Mouse (Mus musculus) MEL (cell line): ENCODE results near the gene Isy1. TPM values are rescaled to one million over a fixed set of nuclear protein-coding genes. Genes with fewer than 3 reads are reported as not detected.

ENCODE experiments used
- DNase-seq: peaks from one replicate; pipeline ENCODE4 v3.0.0; 2011; ENCODE audit warnings: low read depth, low spot score
- H3K27ac ChIP-seq: 2 replicates; pipeline ENCODE4 v1.5.1; 2012; ENCODE audit warnings: low read depth, mild to moderate bottlenecking, control low read depth, low read length, moderate library complexity; ENCODE audit not compliant: control insufficient read depth
- H3K27me3 ChIP-seq, 2 experiments: fragments of 150-350 bp in 1 of 2; sonication (generic) in 1 of 2; 2 replicates each; pipeline ENCODE4 v1.6.1; 2012; ENCODE audit warnings: low read length in 2 of 2, mild to moderate bottlenecking in 2 of 2, improper control_type of control experiment in 1 of 2, moderate library complexity in 1 of 2; ENCODE audit not compliant: insufficient read depth in 2 of 2, control insufficient read depth in 1 of 2
- H3K36me3 ChIP-seq, 2 experiments: 2 replicates each; pipeline ENCODE4 v1.6.1; 2012 to 2014; ENCODE audit warnings: low read length in 2 of 2, improper control_type of control experiment in 1 of 2, inconsistent platforms in 1 of 2, mild to moderate bottlenecking in 1 of 2; ENCODE audit not compliant: insufficient read depth in 2 of 2, control insufficient read depth in 1 of 2
- H3K4me1 ChIP-seq, 2 experiments: fragments of 150-350 bp in 1 of 2; sonication (generic) in 1 of 2; 2 replicates each; pipeline ENCODE4 v1.6.1; 2012; ENCODE audit warnings: low read length in 2 of 2, improper control_type of control experiment in 1 of 2, mild to moderate bottlenecking in 1 of 2; ENCODE audit not compliant: insufficient read depth in 2 of 2, control insufficient read depth in 1 of 2
- H3K4me3 ChIP-seq, 2 experiments: fragments of 150-350 bp in 1 of 2; sonication (generic) in 1 of 2; 2 replicates each; pipeline ENCODE4 v1.5.1; 2012; ENCODE audit warnings: low read depth in 2 of 2, low read length in 2 of 2, mild to moderate bottlenecking in 2 of 2, moderate library complexity in 2 of 2, control low read depth in 1 of 2, improper control_type of control experiment in 1 of 2; ENCODE audit not compliant: control insufficient read depth in 1 of 2, insufficient read depth in 1 of 2
- H3K79me2 ChIP-seq: 2 replicates; pipeline ENCODE4 v1.6.1; 2012; ENCODE audit warnings: mild to moderate bottlenecking, low read length, moderate library complexity; ENCODE audit not compliant: control insufficient read depth, poor library complexity, insufficient read depth
- H3K9ac ChIP-seq: 2 replicates; pipeline ENCODE4 v1.6.1; 2012; ENCODE audit warnings: low read depth, mild to moderate bottlenecking, control low read depth, low read length, moderate library complexity; ENCODE audit not compliant: control insufficient read depth, poor library complexity, severe bottlenecking
- H3K9me3 ChIP-seq: fragments of 150-350 bp; sonication (generic); replicated peaks from 2 replicates; pipeline ENCODE4 v1.6.1; 2012; ENCODE audit warnings: mild to moderate bottlenecking, low read length, improper control_type of control experiment, moderate library complexity; ENCODE audit not compliant: insufficient read depth
- BHLHE40 ChIP-seq: IDR thresholded peaks from 2 replicates; pipeline ENCODE4 v1.6.1; 2012; ENCODE audit warnings: low read depth, mild to moderate bottlenecking, inconsistent platforms, low read length, improper control_type of control experiment, borderline replicate concordance
- EP300 ChIP-seq, 2 experiments: IDR thresholded peaks; 2 replicates each; pipeline ENCODE4 v1.6.1; 2011; ENCODE audit warnings: improper control_type of control experiment in 2 of 2, low read length in 2 of 2, low read depth in 1 of 2, mild to moderate bottlenecking in 1 of 2
- ETS1 ChIP-seq: IDR thresholded peaks from 2 replicates; pipeline ENCODE4 v1.6.1; 2012; ENCODE audit warnings: low read depth, mild to moderate bottlenecking, inconsistent platforms, low read length, improper control_type of control experiment, moderate library complexity
- GATA1 ChIP-seq: IDR thresholded peaks from 2 replicates; pipeline ENCODE4 v1.6.1; 2011; ENCODE audit warnings: low read depth, low read length, improper control_type of control experiment
- JUND ChIP-seq: IDR thresholded peaks from 2 replicates; pipeline ENCODE4 v1.6.1; 2011; ENCODE audit warnings: low read depth, mild to moderate bottlenecking, improper control_type of control experiment, low read length
- MAZ ChIP-seq: IDR thresholded peaks from 2 replicates; pipeline ENCODE4 v1.6.1; 2012; ENCODE audit warnings: low read depth, mild to moderate bottlenecking, inconsistent platforms, low read length, improper control_type of control experiment
- MYB ChIP-seq: IDR thresholded peaks from 2 replicates; pipeline ENCODE4 v1.6.1; 2011; ENCODE audit warnings: mild to moderate bottlenecking, low read depth, low read length, improper control_type of control experiment
- NRF1 ChIP-seq: IDR thresholded peaks from 2 replicates; pipeline ENCODE4 v1.6.1; 2014; ENCODE audit warnings: low read depth, mild to moderate bottlenecking, inconsistent platforms, low read length, improper control_type of control experiment, moderate library complexity; ENCODE audit not compliant: poor library complexity, insufficient read depth, severe bottlenecking
- POLR2AphosphoS5 ChIP-seq: IDR thresholded peaks from 2 replicates; pipeline ENCODE4 v1.6.1; 2012; ENCODE audit warnings: low read depth, borderline replicate concordance, mild to moderate bottlenecking, inconsistent platforms, low read length, moderate library complexity, mixed read lengths
- SMC3 ChIP-seq: IDR thresholded peaks from 2 replicates; pipeline ENCODE4 v1.6.1; 2011; ENCODE audit warnings: low read depth, low read length, improper control_type of control experiment
- TCF12 ChIP-seq: IDR thresholded peaks from 2 replicates; pipeline ENCODE4 v1.6.1; 2014; ENCODE audit warnings: low read depth, mild to moderate bottlenecking, inconsistent platforms, low read length, improper control_type of control experiment, moderate library complexity
- UBTF ChIP-seq: IDR thresholded peaks from 2 replicates; pipeline ENCODE4 v1.6.1; 2012; ENCODE audit warnings: low read depth, mild to moderate bottlenecking, inconsistent platforms, low read length, improper control_type of control experiment, moderate library complexity, borderline replicate concordance; ENCODE audit not compliant: insufficient read depth
- ZNF384 ChIP-seq: IDR thresholded peaks from 2 replicates; pipeline ENCODE4 v1.6.1; 2012; ENCODE audit warnings: low read depth, mild to moderate bottlenecking, inconsistent platforms, low read length, improper control_type of control experiment
- polyA plus RNA-seq, 2 experiments: library from polyadenylated mRNA; stranded (reverse) in 1 of 2; unstranded in 1 of 2; fragments of >175 nt in 1 of 2; fragments of >200 nt in 1 of 2; gene quantifications; 2 replicates each; pipeline versions ENCODE4 v1.2.1 to v1.2.4; 2012; ENCODE audit warnings: low replicate concordance in 2 of 2, low read depth in 1 of 2; ENCODE audit not compliant: insufficient read length in 2 of 2, insufficient read depth in 1 of 2, missing spikeins in 1 of 2
- total RNA-seq: library from RNA; depleted of rRNA; stranded (reverse); fragments of 300-350 nt; gene quantifications from 2 replicates; pipeline ENCODE4 v1.2.3, GENCODE M21; 2012

Gene Isy1
- total and polyA plus RNA-seq, 3 experiments, result 64.5 to 115 TPM; not detected in 1

DNA sequence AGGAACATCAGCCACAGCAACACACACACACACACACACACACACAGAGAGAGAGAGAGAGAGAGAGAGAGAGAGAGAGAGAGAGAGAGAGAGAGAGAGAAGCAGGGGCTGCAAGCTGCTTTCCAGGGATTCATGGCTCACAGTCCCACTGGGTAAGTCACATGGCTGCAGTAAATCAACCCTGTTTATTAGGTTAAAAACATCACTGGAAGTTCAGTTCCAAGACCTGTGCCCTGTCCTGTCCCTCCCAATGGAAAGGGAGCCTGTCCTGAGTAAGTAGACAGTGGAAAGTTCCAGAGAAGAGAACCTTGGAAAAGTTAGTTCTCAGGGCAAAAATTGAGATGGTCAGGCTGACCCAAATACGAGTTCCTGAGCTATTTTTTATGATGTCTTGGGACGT is 41.3 kb downstream of the Isy1 start:
- H3K4me1 ChIP-seq, result no peaks in the 10 kb centered on the region
- H3K27me3 ChIP-seq, result no peaks in the 10 kb centered on the region
- H3K27ac ChIP-seq, result no peak overlapping the region

GRCm38 (mm10) chr6:87796251-87796880 is 42.2 kb downstream of the Isy1 start:
- no peak overlapping the region for H3K27ac ChIP-seq
- no peaks in the 10 kb centered on the region for H3K79me2 ChIP-seq
- H3K4me3 ChIP-seq, result no peak overlapping the region
- H3K9me3 ChIP-seq, result no peaks in the 10 kb centered on the region
- TF ChIP-seq GATA1, result no peak
- TF ChIP-seq MAZ, result no peak
- no peak for TF ChIP-seq POLR2AphosphoS5
- TF ChIP-seq BHLHE40, result no peak
- no peak for TF ChIP-seq SMC3
- TF ChIP-seq UBTF, result no peak
- no peak for TF ChIP-seq NRF1
- no peak for TF ChIP-seq JUND
- TF ChIP-seq, all 39 proteins: peak for 0
- Histone ChIP-seq H3K9ac (no peak overlapping the region), H3K27me3 (no peaks in the 10 kb centered on the region), H3K36me3 (peaks cover 0 to 5% of the 10 kb centered on the region in 2 experiments; a peak in 2 of 4 replicates), H3K4me1 (peaks cover 0 to 4% of the 10 kb centered on the region in 2 experiments; a peak in 3 of 4 replicates)
- no peak for DNase-seq

More for the DNA sequence above, 41.3 kb downstream of the Isy1 start:
- Histone ChIP-seq H3K36me3 (no peaks in the 10 kb centered on the region), H3K9me3 (no peaks in the 10 kb centered on the region), H3K79me2 (no peaks in the 10 kb centered on the region), H3K9ac (no peak overlapping the region), H3K4me3 (no peak overlapping the region)
- no peak for TF ChIP-seq EP300 (IDR thresholded peaks at IDR 0.05; ENCODE audit: low read depth in 1 of 2, low read length in 2 of 2)
- no peak for TF ChIP-seq ETS1
- TF ChIP-seq ZNF384, result no peak
- TF ChIP-seq MYB, result no peak
- no peak for TF ChIP-seq TCF12
- DNase-seq, result no peak
